Mouse (Mus musculus) erythroblast, embryonic 14.5 days (primary cell): ENCODE measurements around the gene Arrdc2. TPM values are rescaled to one million over a fixed set of nuclear protein-coding genes. Genes with fewer than 3 reads are reported as not detected.
A peak's percentile ranks its signal among the peaks of the same experiment; 100 is the strongest.

Experiments
- H3K27me3 ChIP-seq: 2 replicates; pipeline ENCODE4 v1.6.1; 2012; ENCODE audit warnings: inconsistent platforms; ENCODE audit not compliant: control insufficient read depth
- H3K36me3 ChIP-seq: 2 replicates; pipeline ENCODE4 v1.6.1; 2012; ENCODE audit warnings: mild to moderate bottlenecking, inconsistent platforms; ENCODE audit not compliant: control insufficient read depth
- H3K4me1 ChIP-seq: 2 replicates; pipeline ENCODE4 v1.6.1; 2012; ENCODE audit warnings: inconsistent platforms; ENCODE audit not compliant: control insufficient read depth
- H3K4me3 ChIP-seq: replicated peaks from 2 replicates; pipeline ENCODE3; 2012; ENCODE audit warnings: moderate library complexity, mild to moderate bottlenecking, inconsistent platforms
- H3K9me3 ChIP-seq: 2 replicates; pipeline ENCODE4 v1.6.1; 2012; ENCODE audit warnings: low read length, inconsistent platforms, mixed read lengths; ENCODE audit not compliant: control insufficient read depth
- GATA1 ChIP-seq: IDR thresholded peaks from 2 replicates; pipeline ENCODE4 v1.6.1; 2012; ENCODE audit warnings: low read length, inconsistent platforms, mixed read lengths
- TAL1 ChIP-seq: IDR thresholded peaks from 3 replicates; pipeline ENCODE4 v1.6.1; 2012; ENCODE audit warnings: low read length, inconsistent platforms, mixed read lengths
- polyA plus RNA-seq: library from polyadenylated mRNA; stranded (reverse); fragments of >175 nt; gene quantifications from 2 replicates; pipeline ENCODE4 v1.2.3, GENCODE M21; 2012

The Arrdc2 gene
- polyA plus RNA-seq, 1 experiment: 50.4 TPM

- peak within 1 kb of the TSS; percentile 66 for H3K4me3 ChIP-seq
- peaks cover 57% of the 10 kb centered on the region for H3K4me1 ChIP-seq
- TF ChIP-seq GATA1 (no peak), TAL1 (no peak)
- peaks cover 25% of the 10 kb centered on the region for H3K27me3 ChIP-seq
- no peaks in the 10 kb centered on the region for H3K9me3 ChIP-seq
- no peaks in the 10 kb centered on the region for H3K36me3 ChIP-seq
Observed at GRCm38 (mm10) chr8:70804481-70805206, 34.9 kb downstream of the Arrdc2 start, which contains the start of gene Mast3. Gene Mast3 (minus strand): TSS chr8:70805054.

- Histone ChIP-seq H3K27me3 (peaks cover 33% of the 10 kb centered on the region), H3K4me3 (peak overlapping the region; percentile 66), H3K36me3 (no peaks in the 10 kb centered on the region), H3K9me3 (no peaks in the 10 kb centered on the region), H3K4me1 (peaks cover 57% of the 10 kb centered on the region)
- TF ChIP-seq TAL1 (no peak), GATA1 (no peak)
Observed at GRCm38 (mm10) chr8:70803761-70804480, 35.6 kb downstream of the Arrdc2 start.

- Histone ChIP-seq H3K36me3 (no peaks in the 10 kb centered on the region), H3K27me3 (peaks cover 42% of the 10 kb centered on the region), H3K4me1 (peaks cover 62% of the 10 kb centered on the region), H3K4me3 (peak overlapping the region; percentile 66), H3K9me3 (no peaks in the 10 kb centered on the region; the same call in 1 of the 2 replicates)
- TF ChIP-seq GATA1 (no peak), TAL1 (no peak)
Observed at GRCm38 (mm10) chr8:70802786-70803510, 36.6 kb downstream of the Arrdc2 start.

GRCm38 (mm10) chr8:70801830-70802229 is 37.7 kb downstream of the Arrdc2 start:
- Histone ChIP-seq H3K4me3 (no peak overlapping the region), H3K36me3 (no peaks in the 10 kb centered on the region), H3K27me3 (peaks cover 53% of the 10 kb centered on the region), H3K4me1 (peaks cover 65% of the 10 kb centered on the region), H3K9me3 (no peaks in the 10 kb centered on the region; the same call in 1 of the 2 replicates)
- no peak for TF ChIP-seq GATA1
- TF ChIP-seq TAL1: no peak

GRCm38 (mm10) chr8:70801156-70801555 is 38.4 kb downstream of the Arrdc2 start:
- Histone ChIP-seq H3K4me3 (no peak overlapping the region), H3K36me3 (no peaks in the 10 kb centered on the region), H3K4me1 (peaks cover 66% of the 10 kb centered on the region), H3K9me3 (no peaks in the 10 kb centered on the region; the same call in 1 of the 2 replicates), H3K27me3 (peaks cover 60% of the 10 kb centered on the region)
- no peak for TF ChIP-seq TAL1
- TF ChIP-seq GATA1: no peak

- no peak overlapping the region for H3K4me3 ChIP-seq
- H3K9me3 ChIP-seq: no peaks in the 10 kb centered on the region; the same call in 1 of the 2 replicates
- no peak for TF ChIP-seq TAL1
- no peak for TF ChIP-seq GATA1
- H3K4me1 ChIP-seq: peaks cover 66% of the 10 kb centered on the region
- peaks cover 62% of the 10 kb centered on the region for H3K27me3 ChIP-seq
- no peaks in the 10 kb centered on the region for H3K36me3 ChIP-seq
Observed at GRCm38 (mm10) chr8:70800648-70801047, 38.9 kb downstream of the Arrdc2 start.

- no peaks in the 10 kb centered on the region for H3K36me3 ChIP-seq
- no peak overlapping the region for H3K4me3 ChIP-seq
- no peak for TF ChIP-seq TAL1
- TF ChIP-seq GATA1: no peak
- H3K9me3 ChIP-seq: no peaks in the 10 kb centered on the region; the same call in 1 of the 2 replicates
- H3K27me3 ChIP-seq: peaks cover 78% of the 10 kb centered on the region
- peaks cover 60% of the 10 kb centered on the region for H3K4me1 ChIP-seq
Observed at GRCm38 (mm10) chr8:70798281-70798680, 41.2 kb downstream of the Arrdc2 start.

- H3K9me3 ChIP-seq: peaks cover 6% of the 10 kb centered on the region
- no peak for TF ChIP-seq GATA1
- no peak for TF ChIP-seq TAL1
- H3K27me3 ChIP-seq: peaks cover 81% of the 10 kb centered on the region
- no peaks in the 10 kb centered on the region for H3K36me3 ChIP-seq
- peak overlapping the region; percentile 68 for H3K4me3 ChIP-seq
- H3K4me1 ChIP-seq: peaks cover 62% of the 10 kb centered on the region
Observed at GRCm38 (mm10) chr8:70797081-70798070, 42.1 kb downstream of the Arrdc2 start.
